Mouse (Mus musculus) erythroblast, embryonic 14.5 days (primary cell): ENCODE results near the gene Ncaph2. TPM values are rescaled to one million over a fixed set of nuclear protein-coding genes. Genes with fewer than 3 reads are reported as not detected.

Experiments used
- H3K27me3 ChIP-seq: 2 replicates; pipeline ENCODE4 v1.6.1; 2012; ENCODE audit warnings: inconsistent platforms; ENCODE audit not compliant: control insufficient read depth
- H3K36me3 ChIP-seq: 2 replicates; pipeline ENCODE4 v1.6.1; 2012; ENCODE audit warnings: mild to moderate bottlenecking, inconsistent platforms; ENCODE audit not compliant: control insufficient read depth
- H3K4me1 ChIP-seq: 2 replicates; pipeline ENCODE4 v1.6.1; 2012; ENCODE audit warnings: inconsistent platforms; ENCODE audit not compliant: control insufficient read depth
- H3K4me3 ChIP-seq: replicated peaks from 2 replicates; pipeline ENCODE3; 2012; ENCODE audit warnings: moderate library complexity, mild to moderate bottlenecking, inconsistent platforms
- H3K9me3 ChIP-seq: 2 replicates; pipeline ENCODE4 v1.6.1; 2012; ENCODE audit warnings: low read length, inconsistent platforms, mixed read lengths; ENCODE audit not compliant: control insufficient read depth
- GATA1 ChIP-seq: IDR thresholded peaks from 2 replicates; pipeline ENCODE4 v1.6.1; 2012; ENCODE audit warnings: low read length, inconsistent platforms, mixed read lengths
- TAL1 ChIP-seq: IDR thresholded peaks from 3 replicates; pipeline ENCODE4 v1.6.1; 2012; ENCODE audit warnings: low read length, inconsistent platforms, mixed read lengths
- polyA plus RNA-seq: library from polyadenylated mRNA; stranded (reverse); fragments of >175 nt; gene quantifications from 2 replicates; pipeline ENCODE4 v1.2.3, GENCODE M21; 2012

The Ncaph2 gene
- polyA plus RNA-seq, 1 experiment, result 17.1 TPM

DNA sequence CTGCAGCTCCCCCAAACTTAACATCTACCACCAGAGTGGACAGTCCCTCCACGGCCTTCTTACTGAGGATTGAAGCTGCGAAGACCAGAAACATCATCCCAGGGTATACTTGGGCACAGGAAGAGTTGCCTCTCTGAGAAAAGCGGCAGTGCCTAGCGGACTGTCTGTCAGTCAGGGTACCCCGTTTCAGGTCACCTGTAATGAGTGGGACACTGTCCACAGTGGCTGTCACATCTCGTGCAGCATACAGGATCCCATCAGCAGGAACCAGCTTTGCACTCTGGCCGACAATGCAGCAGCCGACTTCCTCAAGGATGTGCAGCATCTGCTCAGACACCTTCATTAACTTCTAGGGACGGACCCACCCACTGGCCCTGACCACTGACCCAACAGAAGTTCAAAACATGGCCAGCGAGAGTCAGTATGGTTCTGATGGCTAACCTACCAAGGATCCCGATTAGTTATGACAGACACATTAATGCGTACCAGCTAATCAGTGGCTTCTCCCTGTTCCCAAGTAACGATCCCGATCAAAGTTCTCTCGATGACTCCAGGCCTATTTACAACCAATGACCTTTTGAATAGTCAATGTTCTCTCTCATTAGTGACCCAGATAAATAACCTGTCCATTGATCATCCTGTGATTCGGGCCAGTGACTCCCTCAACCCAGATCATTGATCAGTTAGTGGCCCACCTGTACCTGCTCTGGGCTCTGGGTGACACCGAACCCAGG is 19.4 kb downstream of the Ncaph2 start:
- Histone ChIP-seq H3K4me3 (no peak overlapping the region), H3K9me3 (no peaks in the 10 kb centered on the region), H3K27me3 (peaks cover 39% of the 10 kb centered on the region), H3K36me3 (peaks cover 33% of the 10 kb centered on the region), H3K4me1 (peaks cover 65% of the 10 kb centered on the region)
- no peak for TF ChIP-seq GATA1

- Histone ChIP-seq H3K9me3 (no peaks in the 10 kb centered on the region), H3K4me1 (peaks cover 57% of the 10 kb centered on the region), H3K4me3 (no peak overlapping the region), H3K27me3 (peaks cover 44% of the 10 kb centered on the region), H3K36me3 (peaks cover 22% of the 10 kb centered on the region)
- TF ChIP-seq TAL1 (no peak), GATA1 (no peak)
These were observed 20.5 kb downstream of the Ncaph2 start for GRCm38 (mm10) chr15:89376040-89376439.

DNA sequence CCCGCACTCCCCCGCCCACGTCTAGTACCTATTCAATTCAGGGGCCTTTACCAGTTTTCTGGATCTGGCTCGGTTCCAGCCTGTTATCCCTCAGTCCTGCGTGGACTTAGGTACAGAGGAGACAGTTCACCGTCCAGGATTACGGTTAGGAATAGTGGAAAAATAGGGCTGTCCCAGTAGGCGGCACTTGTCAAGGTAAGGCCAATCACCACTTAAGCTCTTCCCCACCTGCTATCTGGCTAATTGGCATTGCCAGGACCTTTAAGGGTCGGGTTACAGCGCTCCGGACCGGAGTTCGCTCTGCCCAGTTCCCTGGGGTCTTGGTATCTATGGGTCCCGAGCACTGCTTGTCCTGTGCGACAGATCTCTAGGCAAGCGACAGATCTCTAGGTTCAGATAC is 21.4 kb downstream of the Ncaph2 start, which contains the start of gene Tymp:
Gene Tymp (minus strand): TSS at position 83 of the 400 bp plus-strand sequence.
- peaks cover 13% of the 10 kb centered on the region for H3K36me3 ChIP-seq
- TF ChIP-seq TAL1 (no peak), GATA1 (no peak)
- H3K4me1 ChIP-seq, result peaks cover 50% of the 10 kb centered on the region
- no peaks in the 10 kb centered on the region for H3K9me3 ChIP-seq
- no peak within 1 kb of the TSS for H3K4me3 ChIP-seq
- H3K27me3 ChIP-seq, result peaks cover 44% of the 10 kb centered on the region

DNA sequence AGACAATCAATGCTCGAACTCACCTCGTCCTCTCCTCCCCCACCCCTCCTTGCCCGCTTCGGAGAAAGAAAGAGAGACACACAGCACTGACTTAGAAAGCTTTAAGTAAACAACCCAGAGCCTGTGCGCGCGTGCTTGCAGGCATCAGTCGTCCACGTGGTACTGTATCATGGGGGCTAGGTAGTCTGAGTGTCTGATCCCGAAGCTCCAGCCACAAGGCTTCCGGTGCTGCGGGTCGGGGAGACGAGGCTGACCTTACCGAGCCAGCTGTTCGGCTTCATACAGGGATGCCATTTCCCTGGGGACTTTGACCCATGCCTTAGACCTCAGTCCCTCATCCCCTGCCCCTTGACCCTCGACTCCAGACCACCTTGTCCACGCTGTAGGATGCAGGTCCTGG is 21.8 kb downstream of the Ncaph2 start:
- Histone ChIP-seq H3K9me3 (no peaks in the 10 kb centered on the region), H3K27me3 (peaks cover 44% of the 10 kb centered on the region), H3K4me3 (no peak overlapping the region), H3K36me3 (peaks cover 9% of the 10 kb centered on the region), H3K4me1 (peaks cover 46% of the 10 kb centered on the region)
- no peak for TF ChIP-seq GATA1
- no peak for TF ChIP-seq TAL1

- Histone ChIP-seq H3K9me3 (no peaks in the 10 kb centered on the region), H3K36me3 (peaks cover under 1% of the 10 kb centered on the region), H3K4me1 (peaks cover 38% of the 10 kb centered on the region), H3K4me3 (peak overlapping the region; percentile 59), H3K27me3 (peaks cover 44% of the 10 kb centered on the region)
- TF ChIP-seq GATA1 (no peak), TAL1 (no peak)
These were observed 22.7 kb downstream of the Ncaph2 start for GRCm38 (mm10) chr15:89377938-89378828.

DNA sequence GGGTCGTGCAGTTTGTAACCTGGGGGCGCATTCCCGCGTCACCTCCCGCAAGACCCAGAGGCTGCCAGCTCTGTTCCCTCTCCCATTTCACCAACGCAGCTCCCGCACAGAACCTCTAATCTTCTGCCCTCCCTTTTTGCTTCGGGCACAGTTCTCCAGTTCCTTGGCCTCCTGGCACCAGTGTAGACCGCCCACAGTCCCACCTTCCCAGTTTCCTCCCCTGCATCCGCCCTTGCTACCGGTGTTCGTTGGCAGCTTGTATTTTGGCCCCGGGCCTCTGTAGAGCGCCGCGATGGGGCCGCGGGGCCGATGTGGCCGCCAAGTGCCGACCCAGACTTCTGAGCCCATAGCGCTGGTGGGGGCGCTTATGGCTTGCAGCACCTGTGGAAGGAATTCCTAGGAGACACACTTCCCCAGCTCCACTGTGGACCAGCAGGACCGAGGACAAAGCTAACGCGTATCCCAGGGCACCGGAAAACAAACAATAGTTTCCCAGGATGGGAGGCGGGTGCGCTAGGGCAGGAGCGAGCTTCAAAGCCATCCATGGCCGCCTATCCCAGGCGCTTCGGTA is 23.4 kb downstream of the Ncaph2 start, which contains the start of gene Odf3b:
Gene Odf3b (minus strand): TSS at position 452 of the 571 bp plus-strand sequence.
- no peaks in the 10 kb centered on the region for H3K9me3 ChIP-seq
- TF ChIP-seq TAL1 (no peak), GATA1 (no peak)
- peaks cover 44% of the 10 kb centered on the region for H3K27me3 ChIP-seq
- peaks cover 31% of the 10 kb centered on the region for H3K4me1 ChIP-seq
- H3K36me3 ChIP-seq, result no peaks in the 10 kb centered on the region
- peak within 1 kb of the TSS; percentile 59 for H3K4me3 ChIP-seq

DNA sequence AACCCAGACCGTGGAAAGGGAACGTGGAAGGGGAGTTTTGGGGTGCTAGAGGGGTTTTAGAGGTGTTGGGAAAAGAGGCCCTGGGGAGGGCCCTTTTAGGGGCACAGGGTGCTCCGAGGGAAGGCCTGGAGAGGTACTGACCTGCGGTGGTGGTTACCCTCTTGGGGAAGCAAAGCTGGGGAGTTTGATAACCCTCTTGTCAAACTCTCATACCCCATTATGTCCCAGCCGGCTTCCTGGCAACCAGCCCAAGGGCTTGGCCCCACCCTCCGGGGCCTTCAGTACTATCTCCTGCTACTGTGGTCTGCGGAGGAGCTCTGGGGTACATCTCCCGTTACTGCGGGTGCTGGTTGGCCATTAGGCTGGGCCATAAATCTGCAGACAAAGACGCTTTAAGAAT is 23.9 kb downstream of the Ncaph2 start:
- peaks cover 44% of the 10 kb centered on the region for H3K27me3 ChIP-seq
- H3K36me3 ChIP-seq, result no peaks in the 10 kb centered on the region
- peaks cover 25% of the 10 kb centered on the region for H3K4me1 ChIP-seq
- peak overlapping the region; percentile 59 for H3K4me3 ChIP-seq
- no peaks in the 10 kb centered on the region for H3K9me3 ChIP-seq
- TF ChIP-seq GATA1, result no peak
- TF ChIP-seq TAL1, result no peak

DNA sequence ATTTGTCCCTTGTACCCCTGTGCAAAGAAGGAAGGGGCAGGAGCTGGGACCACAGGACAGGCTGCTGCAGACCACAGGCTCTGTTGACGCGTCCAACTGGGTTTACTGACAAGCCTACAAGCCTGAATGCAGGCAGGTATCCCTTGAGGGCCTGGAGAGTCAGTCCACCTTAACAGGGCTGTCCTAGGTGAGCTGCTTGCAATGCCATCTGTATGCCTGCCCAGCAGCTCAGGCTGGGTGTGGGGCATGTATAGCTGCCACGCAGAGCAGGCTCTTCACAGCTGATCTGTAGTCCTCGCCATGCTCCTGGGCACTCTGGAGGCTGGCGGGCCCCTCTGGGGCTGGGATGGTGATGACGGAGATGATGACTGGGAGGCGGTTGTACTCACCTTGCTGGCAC is 29.1 kb downstream of the Ncaph2 start, which contains the start of gene Klhdc7b:
Gene Klhdc7b (plus strand): TSS at position 301 of the 400 bp plus-strand sequence.
- Histone ChIP-seq H3K4me1 (peaks cover under 1% of the 10 kb centered on the region), H3K36me3 (no peaks in the 10 kb centered on the region), H3K9me3 (no peaks in the 10 kb centered on the region), H3K27me3 (peaks cover 7% of the 10 kb centered on the region), H3K4me3 (no peak within 1 kb of the TSS)
- TF ChIP-seq TAL1, result no peak
- TF ChIP-seq GATA1, result no peak

DNA sequence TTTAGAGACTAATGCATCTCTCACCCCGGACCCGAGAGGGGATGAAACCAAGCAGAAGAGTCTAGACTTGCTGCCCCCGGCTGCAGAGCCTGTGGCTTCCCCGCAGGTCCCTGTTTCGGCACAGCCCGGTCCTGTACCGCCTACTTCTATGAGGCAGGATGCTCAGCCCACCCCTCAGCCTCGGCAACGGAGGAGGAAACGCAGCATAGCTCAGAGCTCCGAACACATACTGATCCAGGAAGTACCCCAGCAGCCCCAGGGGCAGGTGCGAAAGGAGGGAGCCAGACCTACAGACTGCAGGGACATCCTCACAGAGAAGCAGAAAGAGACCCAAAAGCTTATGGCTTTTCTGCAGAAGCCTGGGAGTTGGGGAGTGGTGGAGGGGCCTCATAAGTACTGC is 31.6 kb downstream of the Ncaph2 start:
- Histone ChIP-seq H3K27me3 (no peaks in the 10 kb centered on the region; the same call in none of the 2 replicates), H3K36me3 (no peaks in the 10 kb centered on the region), H3K4me3 (no peak overlapping the region), H3K9me3 (no peaks in the 10 kb centered on the region), H3K4me1 (no peaks in the 10 kb centered on the region)
- TF ChIP-seq GATA1, result no peak
